8 mouse cellular contexts compared by ENCODE assay signal in genomic region chr1:36323746-36324448, GRCm38 (mm10). TPM values are rescaled to one million over a fixed set of nuclear protein-coding genes. Genes with fewer than 3 reads are reported as not detected.
A peak's percentile ranks its signal among the peaks of the same experiment; 100 is the strongest.
DNase-seq lines count a peak whose midpoint lies in the region; ATAC-seq and TF ChIP-seq lines count a peak whose summit lies in the region.

No protein-coding gene starts in this region.

- no peaks in the 10 kb centered on the region for H3K9me3 ChIP-seq in heart, embryonic 15.5 days (replicated peaks)

- 0 out of 2 replicates have a peak, but pooled peaks cover 1% of the 10 kb centered on the region for H3K4me1 ChIP-seq in cortical plate, adult 2 months (ENCODE audit: control insufficient read depth, insufficient read depth, low read length)
- peaks cover 17% of the 10 kb centered on the region for H3K4me1 ChIP-seq in heart, embryonic 15.5 days (replicated peaks)
- H3K4me1 ChIP-seq in testis, adult 2 months (ENCODE audit: control insufficient read depth, insufficient read depth, low read length), result no peaks in the 10 kb centered on the region; the same call in 1 of the 2 replicates

- H3K4me3 ChIP-seq in cortical plate, adult 2 months (ENCODE audit: insufficient read depth, low read length), result no peak overlapping the region
- no peak overlapping the region for H3K4me3 ChIP-seq in heart, embryonic 15.5 days
- H3K4me3 ChIP-seq in testis, adult 2 months (ENCODE audit: control insufficient read depth, low read depth, low read length), result no peak overlapping the region

- intact Hi-C loops in heart, postnatal 25 days (cut with DNase I), result loop anchor here (2.0 kb wide), 2 partner anchors 169 to 177 kb away; no protein-coding TSS in a partner anchor

- H3K36me3 ChIP-seq in heart, embryonic 15.5 days, result peaks cover 20% of the 10 kb centered on the region; the same call in 1 of the 2 replicates
- H3K36me3 ChIP-seq in testis, adult 2 months (ENCODE audit: control insufficient read depth, insufficient read depth, low read length), result no peaks in the 10 kb centered on the region

- no peak overlapping the region for H3K27ac ChIP-seq in cortical plate, adult 2 months (ENCODE audit: insufficient read depth, low read length)
- no peak overlapping the region for H3K27ac ChIP-seq in heart, embryonic 15.5 days
- H3K27ac ChIP-seq in testis, adult 2 months (ENCODE audit: control insufficient read depth, insufficient read depth, low read depth, low read length), result no peak overlapping the region

- no peak for TF ChIP-seq POLR2A in cortical plate, adult 2 months (IDR thresholded peaks at IDR 0.05; ENCODE audit: extremely low read depth, insufficient read depth, low read length)
- no peak for TF ChIP-seq POLR2A in testis, adult 2 months (IDR thresholded peaks at IDR 0.05; ENCODE audit: control insufficient read depth, low read depth, low read length)

- H3K4me2 ChIP-seq in heart, embryonic 15.5 days, result no peak overlapping the region

- 0 out of 2 replicates have a peak, but pooled peaks have one; percentile 48 for ATAC-seq in heart, embryonic 15.5 days (replicated peaks; ENCODE audit: insufficient number of reproducible peaks, insufficient read depth, low FRiP score, low read depth)

- no peaks in the 10 kb centered on the region for H3K27me3 ChIP-seq in heart, embryonic 15.5 days
- no peaks in the 10 kb centered on the region for H3K27me3 ChIP-seq in testis, adult 2 months (ENCODE audit: control insufficient read depth, insufficient read depth, low read length)

- DNase-seq in heart, adult 18-20 months, result peak; percentile 64 to 67
- DNase-seq in heart, postnatal 25 days (ENCODE audit: low spot score), result no peak
- DNase-seq in ES-CJ7 (ENCODE audit: low read depth, low spot score), result peak; percentile 87
- peak; percentile 66 to 76 for DNase-seq in kidney, postnatal 25 days
- DNase-seq in lung, postnatal 14 days, result peak; percentile 63

- 42% methylated on average over 8 of the region's 8 CpGs for WGBS in heart, embryonic 15.5 days

- peak; percentile 81 for TF ChIP-seq CTCF in cortical plate, adult 2 months (IDR thresholded peaks at IDR 0.05; ENCODE audit: extremely low read depth, insufficient read depth, low read length)
- TF ChIP-seq CTCF in testis, adult 2 months (IDR thresholded peaks at IDR 0.05; ENCODE audit: control insufficient read depth, insufficient read depth, insufficient replicate concordance, low read depth, low read length), result peak; percentile 39; the same call in 1 of the 2 replicates

- H3K9ac ChIP-seq in heart, embryonic 15.5 days, result no peak overlapping the region

RNA-seq across cellular contexts. Expression of gene Arid5a, which starts 16.4 kb away (rescaled TPM):
- 10 to 100 TPM; 10.8 to 12.7 TPM for total RNA-seq in heart, adult 18-20 months (2021)
- total RNA-seq in heart, postnatal 25 days (2021), result 10 to 100 TPM in 1 of 2 experiments, 1 to 10 TPM in 1; 7.0 to 11.1 TPM
- 9.5 and 11.3 TPM in 2 replicates for polyA plus RNA-seq in cortical plate, adult 2 months (2012; rRNA removed)
- polyA plus RNA-seq in heart, embryonic 15.5 days (2015; fragmentation: Nextera tagmentation; extraction: Ambion mirVana), result 13.1 and 19.4 TPM in 2 replicates
- polyA plus RNA-seq in testis, adult 2 months (2012; rRNA removed), result 2.1 and 2.4 TPM in 2 replicates

RNA-seq across cellular contexts. Expression of gene Kansl3, which starts 45.1 kb away (rescaled TPM):
- total RNA-seq in heart, adult 18-20 months (2021), result 10 to 100 TPM; 55.4 to 62.3 TPM
- 10 to 100 TPM; 53.2 to 60.7 TPM for total RNA-seq in heart, postnatal 25 days (2021)
- 63.6 and 65.8 TPM in 2 replicates for polyA plus RNA-seq in cortical plate, adult 2 months (2012; rRNA removed)
- 39.4 and 44.2 TPM in 2 replicates for polyA plus RNA-seq in heart, embryonic 15.5 days (2015; fragmentation: Nextera tagmentation; extraction: Ambion mirVana)
- 118 and 141 TPM in 2 replicates for polyA plus RNA-seq in testis, adult 2 months (2012; rRNA removed)

RNA-seq across cellular contexts. Expression of gene Fer1l5, which starts 48.2 kb away (rescaled TPM):
- total RNA-seq in heart, adult 18-20 months (2021), result not detected
- not detected for total RNA-seq in heart, postnatal 25 days (2021)
- 0.02 TPM in 1 of 2 replicates, not detected in the other for polyA plus RNA-seq in cortical plate, adult 2 months (2012; rRNA removed)
- 0.67 and 0.81 TPM in 2 replicates for polyA plus RNA-seq in heart, embryonic 15.5 days (2015; fragmentation: Nextera tagmentation; extraction: Ambion mirVana)
- 80.7 and 80.9 TPM in 2 replicates for polyA plus RNA-seq in testis, adult 2 months (2012; rRNA removed)

RNA-seq across cellular contexts. Expression of gene Neurl3, which starts 49.4 kb away (rescaled TPM):
- total RNA-seq in heart, adult 18-20 months (2021), result 1 to 10 TPM; 3.2 to 3.4 TPM
- total RNA-seq in heart, postnatal 25 days (2021), result 1 to 10 TPM; 3.1 to 3.4 TPM
- polyA plus RNA-seq in cortical plate, adult 2 months (2012; rRNA removed), result 0.94 and 1.1 TPM in 2 replicates
- polyA plus RNA-seq in heart, embryonic 15.5 days (2015; fragmentation: Nextera tagmentation; extraction: Ambion mirVana), result 4.5 and 5.8 TPM in 2 replicates
- polyA plus RNA-seq in testis, adult 2 months (2012; rRNA removed), result 0.12 and 0.32 TPM in 2 replicates

Comparison
In these comparisons a context has a peak if more than half of its experiments do, and no peak if none do; other contexts are left out.
1. RNA of gene Fer1l5, which starts 48.2 kb away (polyA plus RNA-seq): 80.7 to 80.9 TPM in testis, adult 2 months; 0.67 to 0.81 TPM in heart, embryonic 15.5 days and 0.02 TPM in cortical plate, adult 2 months; every median in the first group is over 10 times any median in the second.